Mouse (Mus musculus): ENCODE results near the gene Lif. TPM values are rescaled to one million over a fixed set of nuclear protein-coding genes. Genes with fewer than 3 reads are reported as not detected.
A peak's percentile ranks its signal among the peaks of the same experiment; 100 is the strongest.

Gene Lif
- polyA plus RNA-seq, 1 experiment from 2014 or later: not detected

DNA sequence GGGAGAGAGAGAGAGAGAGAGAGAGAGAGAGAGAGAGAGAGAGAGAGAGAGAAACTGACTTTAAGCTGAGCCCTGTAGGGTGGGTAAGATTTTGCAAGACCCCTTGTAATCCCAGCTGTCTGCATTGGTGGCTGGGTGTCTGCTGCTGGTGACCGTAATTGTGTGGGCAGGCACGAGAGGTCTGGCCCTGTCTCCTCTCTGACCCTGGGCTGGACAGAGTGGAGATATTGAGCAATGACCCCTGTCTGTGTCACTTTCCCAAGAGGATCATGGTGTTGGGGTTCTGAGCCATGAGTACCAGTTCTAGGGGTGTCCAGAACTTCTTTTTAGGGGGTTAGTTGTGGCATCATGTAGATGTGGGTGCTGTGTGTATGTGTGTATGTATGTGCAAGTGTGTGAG is 33.1 kb upstream of the Lif start:
- DNase-seq (ENCODE audit: low spot score): no peak
- Histone ChIP-seq H3K36me3 (ENCODE audit: control insufficient read depth, insufficient read depth, low read length) (no peaks in the 10 kb centered on the region), H3K27ac (ENCODE audit: low read depth, low read length) (peak overlapping the region; percentile 68), H3K9me3 (ENCODE audit: control insufficient read depth, low read length) (no peaks in the 10 kb centered on the region), H3K27me3 (replicated peaks; ENCODE audit: control insufficient read depth, insufficient read depth, low read length) (peaks cover under 1% of the 10 kb centered on the region; the same call in 1 of the 2 replicates), H3K4me2 (peak overlapping the region; percentile 57), H3K4me1 (replicated peaks; ENCODE audit: control insufficient read depth, insufficient read depth, low read length) (peaks cover 25% of the 10 kb centered on the region), H3K4me3 (ENCODE audit: low read depth, low read length) (peak overlapping the region; percentile 56), H3K9ac (ENCODE audit: low read depth, low read length) (peak overlapping the region; percentile 69)
- no peak for ATAC-seq (replicated peaks; ENCODE audit: low FRiP score)
- 59% methylated on average over 2 of the region's 2 CpGs for WGBS

DNA sequence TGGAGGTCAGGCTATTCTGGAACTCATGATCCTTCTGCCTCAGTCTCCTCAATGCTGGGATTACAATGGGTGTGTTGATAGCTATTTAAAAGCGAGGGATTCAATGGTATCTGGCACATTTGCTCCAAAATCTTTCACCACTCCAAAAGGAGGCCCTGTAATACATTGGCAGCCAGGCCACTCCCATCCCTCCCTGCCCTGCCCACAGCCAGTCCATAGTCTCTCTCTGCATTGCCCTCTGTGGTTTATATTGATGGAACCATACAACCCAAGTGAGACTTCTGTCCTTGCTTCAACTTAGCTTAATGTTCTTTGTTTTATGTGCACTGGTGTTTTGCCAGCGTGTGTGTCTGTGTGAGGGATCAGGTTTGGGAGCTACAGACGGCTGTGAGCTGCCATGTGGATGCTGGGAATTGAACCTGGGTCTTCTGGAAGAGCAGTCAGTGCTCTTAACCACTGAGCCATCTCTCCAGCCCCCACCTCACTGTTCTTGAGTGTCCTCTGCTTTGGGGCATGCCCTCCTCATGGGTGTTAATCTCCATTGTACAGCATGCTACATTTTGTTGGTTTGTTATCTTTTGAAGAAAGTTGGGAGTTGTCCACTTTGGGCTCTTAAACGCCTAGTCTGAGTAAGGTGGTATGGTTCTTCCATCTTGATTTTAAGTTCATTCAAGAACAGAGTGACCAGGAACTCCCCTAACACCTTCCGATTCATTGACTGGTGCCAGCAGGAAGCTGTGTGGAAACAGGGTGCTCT is 30.6 kb upstream of the Lif start:
- Histone ChIP-seq H3K9me3 (ENCODE audit: control insufficient read depth, low read length) (no peaks in the 10 kb centered on the region), H3K4me2 (peak overlapping the region; percentile 57), H3K36me3 (ENCODE audit: control insufficient read depth, insufficient read depth, low read length) (no peaks in the 10 kb centered on the region), H3K9ac (ENCODE audit: low read depth, low read length) (peak overlapping the region; percentile 37; the same call in 1 of the 2 replicates), H3K27ac (ENCODE audit: low read depth, low read length) (peak overlapping the region; percentile 55), H3K4me1 (replicated peaks; ENCODE audit: control insufficient read depth, insufficient read depth, low read length) (peaks cover 22% of the 10 kb centered on the region), H3K27me3 (replicated peaks; ENCODE audit: control insufficient read depth, insufficient read depth, low read length) (no peaks in the 10 kb centered on the region), H3K4me3 (ENCODE audit: low read depth, low read length) (0 out of 2 replicates have a peak overlapping the region, but pooled peaks have one; percentile 11)
- ATAC-seq (replicated peaks; ENCODE audit: low FRiP score): peak; percentile 53
- 75% methylated on average over 5 of the region's 5 CpGs for WGBS
- DNase-seq (ENCODE audit: low spot score): no peak

DNA sequence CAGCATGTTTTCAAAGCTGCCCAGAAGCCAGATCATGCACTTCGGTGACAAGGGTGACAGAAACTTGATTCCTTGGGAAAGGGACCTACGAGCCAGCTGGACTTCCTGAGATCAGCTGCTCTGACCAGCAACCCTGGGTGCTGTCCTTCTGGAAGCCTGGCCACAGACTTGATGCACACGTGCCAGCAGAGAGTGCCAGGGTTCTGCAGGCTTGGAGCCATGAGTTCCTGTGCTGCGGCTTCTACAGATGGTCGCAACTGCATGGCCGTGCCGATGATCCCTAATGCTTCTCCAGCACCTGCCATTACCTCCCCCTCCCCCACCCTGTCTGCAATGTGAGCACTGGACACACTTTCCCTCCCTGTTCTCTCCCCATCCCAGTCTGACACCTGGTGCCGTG is 28.9 kb upstream of the Lif start:
- Histone ChIP-seq H3K4me2 (no peak overlapping the region), H3K4me3 (ENCODE audit: low read depth, low read length) (no peak overlapping the region), H3K27ac (ENCODE audit: low read depth, low read length) (no peak overlapping the region), H3K27me3 (replicated peaks; ENCODE audit: control insufficient read depth, insufficient read depth, low read length) (no peaks in the 10 kb centered on the region), H3K9ac (ENCODE audit: low read depth, low read length) (no peak overlapping the region), H3K4me1 (replicated peaks; ENCODE audit: control insufficient read depth, insufficient read depth, low read length) (peaks cover 18% of the 10 kb centered on the region), H3K36me3 (ENCODE audit: control insufficient read depth, insufficient read depth, low read length) (no peaks in the 10 kb centered on the region), H3K9me3 (ENCODE audit: control insufficient read depth, low read length) (no peaks in the 10 kb centered on the region)
- no peak for ATAC-seq (replicated peaks; ENCODE audit: low FRiP score)
- DNase-seq (ENCODE audit: low spot score): no peak
- WGBS: 56% methylated on average over 8 of the region's 8 CpGs

DNA sequence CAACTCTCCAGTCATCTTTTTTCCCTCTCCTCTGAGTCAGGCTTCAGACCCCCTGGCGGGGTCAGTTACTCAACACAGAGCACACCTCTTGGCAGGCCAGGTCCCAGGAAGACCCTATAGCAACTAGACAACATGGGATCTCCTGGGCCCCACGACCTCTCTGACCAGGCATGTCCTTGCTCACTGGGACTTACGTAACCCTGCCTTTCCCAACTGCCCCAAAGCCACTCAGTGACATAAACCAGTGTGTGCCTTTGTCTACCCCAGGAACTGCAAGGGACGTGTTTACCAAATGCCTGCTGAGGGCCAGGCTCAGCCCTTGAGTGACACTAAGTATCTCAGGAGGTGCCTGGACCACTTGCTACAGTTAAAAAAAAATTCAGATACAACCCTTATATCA is 27.5 kb upstream of the Lif start:
- H3K27me3 ChIP-seq (replicated peaks; ENCODE audit: control insufficient read depth, insufficient read depth, low read length): no peaks in the 10 kb centered on the region
- H3K9me3 ChIP-seq (ENCODE audit: control insufficient read depth, low read length): no peaks in the 10 kb centered on the region
- H3K4me3 ChIP-seq (ENCODE audit: low read depth, low read length): no peak overlapping the region
- WGBS: 60% methylated on average over 4 of the region's 4 CpGs
- no peaks in the 10 kb centered on the region for H3K36me3 ChIP-seq (ENCODE audit: control insufficient read depth, insufficient read depth, low read length)
- DNase-seq (ENCODE audit: low spot score): no peak
- no peak overlapping the region for H3K9ac ChIP-seq (ENCODE audit: low read depth, low read length)
- no peak for ATAC-seq (replicated peaks; ENCODE audit: low FRiP score)
- no peak overlapping the region for H3K27ac ChIP-seq (ENCODE audit: low read depth, low read length)
- no peak overlapping the region for H3K4me2 ChIP-seq
- peaks cover 15% of the 10 kb centered on the region for H3K4me1 ChIP-seq (replicated peaks; ENCODE audit: control insufficient read depth, insufficient read depth, low read length)

DNA sequence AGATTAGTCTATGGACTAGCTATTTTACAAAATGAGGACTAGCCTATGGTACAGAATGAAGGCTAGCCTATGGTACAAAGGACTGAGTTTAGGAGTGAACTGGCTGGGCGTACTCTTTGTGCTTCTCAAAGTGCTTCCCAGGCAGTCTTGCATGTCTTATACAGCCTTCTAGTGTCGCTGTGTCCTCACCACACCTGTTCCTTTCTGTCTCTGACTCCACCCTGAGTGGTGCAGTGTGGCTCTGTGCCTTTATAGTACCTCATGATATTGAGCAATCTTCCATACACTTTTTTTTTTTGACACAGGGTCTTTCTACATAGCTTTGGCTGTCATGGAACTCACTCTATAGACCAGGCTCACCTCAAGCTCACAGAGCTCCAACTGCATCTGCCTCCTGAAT is 25.9 kb upstream of the Lif start:
- Histone ChIP-seq H3K9me3 (ENCODE audit: control insufficient read depth, low read length) (no peaks in the 10 kb centered on the region), H3K27me3 (replicated peaks; ENCODE audit: control insufficient read depth, insufficient read depth, low read length) (no peaks in the 10 kb centered on the region), H3K27ac (ENCODE audit: low read depth, low read length) (no peak overlapping the region), H3K4me2 (no peak overlapping the region), H3K9ac (ENCODE audit: low read depth, low read length) (no peak overlapping the region), H3K4me1 (replicated peaks; ENCODE audit: control insufficient read depth, insufficient read depth, low read length) (peaks cover 21% of the 10 kb centered on the region), H3K4me3 (ENCODE audit: low read depth, low read length) (no peak overlapping the region), H3K36me3 (ENCODE audit: control insufficient read depth, insufficient read depth, low read length) (no peaks in the 10 kb centered on the region)
- WGBS: 91% methylated on average over 2 of the region's 2 CpGs
- no peak for DNase-seq (ENCODE audit: low spot score)
- ATAC-seq (replicated peaks; ENCODE audit: low FRiP score): no peak

DNA sequence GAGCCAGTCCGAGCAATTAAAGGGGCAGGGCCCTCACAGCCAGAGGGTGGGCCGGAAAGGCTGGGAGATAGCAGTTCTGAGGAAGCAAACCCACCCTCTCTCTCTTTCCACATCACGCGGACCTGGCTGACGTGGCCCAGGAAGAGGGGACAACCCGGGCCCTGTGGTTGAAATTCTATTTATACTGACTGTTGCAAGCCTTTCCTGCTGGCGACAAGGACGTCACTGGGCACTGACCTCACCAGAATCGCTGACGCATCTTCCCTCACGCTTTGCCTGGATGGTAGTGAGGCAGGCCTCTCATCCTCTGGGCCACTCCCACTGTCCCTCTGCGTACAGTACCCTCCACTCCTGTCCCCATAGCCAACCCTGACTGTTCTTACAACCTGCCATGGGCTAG is 24.7 kb upstream of the Lif start:
- Histone ChIP-seq H3K36me3 (ENCODE audit: control insufficient read depth, insufficient read depth, low read length) (no peaks in the 10 kb centered on the region), H3K4me1 (replicated peaks; ENCODE audit: control insufficient read depth, insufficient read depth, low read length) (peaks cover 19% of the 10 kb centered on the region; the same call in 1 of the 2 replicates), H3K4me2 (no peak overlapping the region), H3K27ac (ENCODE audit: low read depth, low read length) (no peak overlapping the region), H3K4me3 (ENCODE audit: low read depth, low read length) (no peak overlapping the region), H3K9me3 (ENCODE audit: control insufficient read depth, low read length) (no peaks in the 10 kb centered on the region), H3K9ac (ENCODE audit: low read depth, low read length) (no peak overlapping the region), H3K27me3 (replicated peaks; ENCODE audit: control insufficient read depth, insufficient read depth, low read length) (no peaks in the 10 kb centered on the region)
- 48% methylated on average over 12 of the region's 12 CpGs for WGBS
- ATAC-seq (replicated peaks; ENCODE audit: low FRiP score): no peak
- DNase-seq (ENCODE audit: low spot score): no peak

DNA sequence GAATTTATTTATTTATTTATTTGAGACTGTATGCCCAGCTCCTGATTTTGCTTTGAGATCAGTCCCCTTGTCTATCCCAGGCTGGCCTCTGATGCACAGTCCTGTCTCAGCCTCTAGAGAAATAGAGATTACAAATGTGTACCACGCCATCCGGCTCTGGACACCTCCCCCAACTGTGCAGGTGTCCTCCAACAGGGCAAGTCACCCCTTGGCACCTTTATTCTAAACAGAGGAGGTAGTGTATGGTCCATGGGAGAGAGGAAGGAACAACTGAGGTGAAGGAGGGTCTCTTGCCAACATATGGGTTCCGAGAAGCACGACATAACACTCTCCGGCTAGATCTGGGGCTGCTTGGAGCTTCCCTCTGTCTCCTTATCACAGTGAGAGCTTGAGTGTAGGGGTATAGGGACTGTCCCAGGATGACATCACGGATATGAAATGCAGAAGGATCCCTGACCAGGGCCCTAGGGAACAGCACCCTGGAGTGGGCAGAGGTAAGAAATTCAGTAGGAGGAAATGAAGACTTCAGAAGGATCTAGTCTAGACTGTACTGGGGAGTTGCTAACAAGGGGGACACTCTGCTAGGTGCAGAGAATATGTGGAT is 22.2 kb upstream of the Lif start:
- Histone ChIP-seq H3K4me2 (peak overlapping the region; percentile 41), H3K4me3 (ENCODE audit: low read depth, low read length) (no peak overlapping the region), H3K27ac (ENCODE audit: low read depth, low read length) (0 out of 2 replicates have a peak overlapping the region, but pooled peaks have one; percentile 1), H3K27me3 (replicated peaks; ENCODE audit: control insufficient read depth, insufficient read depth, low read length) (no peaks in the 10 kb centered on the region), H3K4me1 (replicated peaks; ENCODE audit: control insufficient read depth, insufficient read depth, low read length) (peaks cover 19% of the 10 kb centered on the region; the same call in 1 of the 2 replicates), H3K36me3 (ENCODE audit: control insufficient read depth, insufficient read depth, low read length) (no peaks in the 10 kb centered on the region), H3K9me3 (ENCODE audit: control insufficient read depth, low read length) (no peaks in the 10 kb centered on the region), H3K9ac (ENCODE audit: low read depth, low read length) (no peak overlapping the region; the same call in 1 of the 2 replicates)
- ATAC-seq (replicated peaks; ENCODE audit: low FRiP score) (peak; percentile 24), DNase-seq (ENCODE audit: low spot score) (no peak)
- WGBS: 79% methylated on average over 6 of the region's 6 CpGs

DNA sequence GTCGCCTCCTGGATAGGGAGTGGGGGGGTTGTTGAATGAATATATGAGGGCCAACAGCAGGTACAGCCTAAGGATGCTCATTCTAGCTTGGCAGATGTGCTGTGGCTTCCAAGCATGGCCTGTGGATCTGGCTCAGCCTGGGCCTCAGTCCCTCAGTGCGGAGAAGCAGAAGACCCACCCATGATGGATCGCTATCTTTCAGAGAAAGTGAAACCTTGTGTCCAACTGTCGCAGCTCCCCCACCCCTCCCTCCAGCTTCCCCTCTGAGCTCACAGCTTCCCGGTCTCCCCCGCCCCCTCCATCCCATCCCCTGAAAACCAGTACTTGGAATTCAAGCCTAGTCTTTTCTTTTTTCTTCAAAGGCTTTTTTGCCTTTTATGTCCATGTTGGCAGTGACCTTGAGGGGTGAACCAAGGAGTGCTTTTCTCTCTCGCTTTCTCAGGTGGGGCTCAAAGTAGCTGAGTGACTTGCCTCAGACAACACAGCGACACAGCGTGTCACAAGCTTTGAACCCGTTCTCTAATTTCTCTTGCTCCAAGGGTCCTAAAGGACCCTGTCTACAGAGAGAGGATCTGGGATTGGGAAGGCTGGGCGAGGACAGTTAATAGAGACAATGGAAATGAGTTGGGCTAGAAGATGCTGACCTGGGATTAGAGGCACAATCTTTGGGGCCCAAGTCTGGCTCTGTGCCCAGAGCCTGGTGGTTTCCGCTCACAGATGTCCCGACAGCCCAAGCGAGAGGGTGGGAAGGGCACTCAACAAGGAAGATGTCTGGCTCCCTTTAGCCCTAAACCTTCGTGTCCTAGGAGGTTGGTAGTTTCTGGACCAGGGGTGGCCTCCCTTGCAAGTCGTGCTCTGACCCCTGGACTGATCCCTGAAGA is 21.5 kb upstream of the Lif start, which contains the start of gene Osm:
TSS of gene Osm (plus strand) at position 756 of the 881 bp plus-strand sequence.
- 63% methylated on average over 16 of the region's 16 CpGs for WGBS
- no peaks in the 10 kb centered on the region for H3K9me3 ChIP-seq (ENCODE audit: control insufficient read depth, low read length)
- H3K4me2 ChIP-seq: peak within 1 kb of the TSS; percentile 41
- H3K27me3 ChIP-seq (replicated peaks; ENCODE audit: control insufficient read depth, insufficient read depth, low read length): no peaks in the 10 kb centered on the region
- H3K9ac ChIP-seq (ENCODE audit: low read depth, low read length): no peak within 1 kb of the TSS; the same call in 1 of the 2 replicates
- ATAC-seq (replicated peaks; ENCODE audit: low FRiP score) (peak; percentile 62), DNase-seq (ENCODE audit: low spot score) (no peak)
- no peaks in the 10 kb centered on the region for H3K36me3 ChIP-seq (ENCODE audit: control insufficient read depth, insufficient read depth, low read length)
- H3K4me3 ChIP-seq (ENCODE audit: low read depth, low read length): no peak within 1 kb of the TSS
- H3K27ac ChIP-seq (ENCODE audit: low read depth, low read length): 0 out of 2 replicates have a peak within 1 kb of the TSS, but pooled peaks have one; percentile 1
- peaks cover 19% of the 10 kb centered on the region; the same call in 1 of the 2 replicates for H3K4me1 ChIP-seq (replicated peaks; ENCODE audit: control insufficient read depth, insufficient read depth, low read length)
